Comparison of ENCODE assay signal across 12 mouse cellular contexts in the genomic region with DNA sequence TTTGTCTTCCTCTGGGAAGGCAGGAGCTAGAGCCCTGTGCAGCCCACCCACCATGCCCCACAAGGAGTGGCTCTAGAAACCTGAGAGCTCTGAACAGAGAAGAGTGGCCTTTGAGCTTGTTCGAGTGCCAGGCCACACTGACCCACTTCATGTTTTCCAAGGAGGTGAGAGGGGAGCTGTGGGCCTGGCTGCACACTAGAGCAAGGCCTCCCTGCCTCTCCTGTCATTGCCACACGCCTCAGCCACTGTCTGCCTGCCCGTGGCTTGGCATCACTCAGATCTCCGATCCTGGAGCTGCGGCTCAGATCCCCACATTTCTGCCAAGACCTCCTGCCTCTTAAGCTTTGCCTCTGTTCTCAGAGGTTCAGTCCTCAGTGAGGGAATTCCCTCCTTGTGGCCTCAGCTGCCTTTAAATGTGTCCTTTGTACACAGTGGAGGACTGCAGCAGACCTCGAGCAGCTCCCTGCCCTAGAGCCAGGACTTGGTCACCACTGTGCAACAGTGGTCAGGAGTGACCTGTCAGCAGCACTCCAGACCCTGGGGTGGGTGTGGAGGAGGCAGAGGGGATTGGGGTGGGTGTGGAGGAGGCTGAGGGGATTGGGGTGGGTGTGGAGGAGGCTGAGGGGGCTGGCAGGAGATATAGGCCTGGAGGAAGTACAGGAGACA.
DNase-seq lines count a peak whose midpoint lies in the region; ATAC-seq and TF ChIP-seq lines count a peak whose summit lies in the region.
"Had no signal": no experiment of that assay in that cellular context is flagged by ENCODE, and none has a peak within 500 bp of the region (broad histone marks: within the 10 kb centered on the region; RNA-seq: fewer than 3 reads in every experiment).

No protein-coding gene starts in this region.

- WGBS in heart, adult 2 months = 52% methylated on average over 6 of the region's 6 CpGs
- WGBS in midbrain, embryonic 10.5 days = 68% methylated on average over 6 of the region's 6 CpGs
- WGBS in midbrain, embryonic 15.5 days = 56% methylated on average over 6 of the region's 6 CpGs
- 61% methylated on average over 6 of the region's 6 CpGs for WGBS in intestine, embryonic 14.5 days
- 60% methylated on average over 6 of the region's 6 CpGs for WGBS in stomach, embryonic 14.5 days
- 48% methylated on average over 6 of the region's 6 CpGs for WGBS in forebrain, postnatal 0 days

- TF ChIP-seq POLR2A in heart, adult 2 months (IDR thresholded peaks at IDR 0.05; ENCODE audit: insufficient read depth, low read depth, low read length) = no peak

- H3K79me2 ChIP-seq in heart, adult 2 months (replicated peaks; ENCODE audit: control insufficient read depth, insufficient read depth, low read length) = no peaks in the 10 kb centered on the region

- H3K9me3 ChIP-seq in midbrain, embryonic 10.5 days (replicated peaks) = no peaks in the 10 kb centered on the region
- no peaks in the 10 kb centered on the region for H3K9me3 ChIP-seq in midbrain, embryonic 15.5 days
- H3K9me3 ChIP-seq in intestine, embryonic 14.5 days (ENCODE audit: control insufficient read depth, low read length) = no peaks in the 10 kb centered on the region
- H3K9me3 ChIP-seq in stomach, embryonic 14.5 days (ENCODE audit: control insufficient read depth, low read depth, low read length) = no peaks in the 10 kb centered on the region
- H3K9me3 ChIP-seq in forebrain, postnatal 0 days (ENCODE audit: low read length) = no peaks in the 10 kb centered on the region
- H3K9me3 ChIP-seq: kidney, embryonic 15.5 days; limb, embryonic 12.5 days; midbrain, embryonic 12.5 days had no signal

- H3K4me2 ChIP-seq in midbrain, embryonic 15.5 days = no peak overlapping the region
- H3K4me2 ChIP-seq in intestine, embryonic 14.5 days (ENCODE audit: low read length) = no peak overlapping the region
- no peak overlapping the region for H3K4me2 ChIP-seq in stomach, embryonic 14.5 days (replicated peaks; ENCODE audit: low read depth, low read length)
- no peak overlapping the region for H3K4me2 ChIP-seq in forebrain, postnatal 0 days (ENCODE audit: low read depth)
- H3K4me2 ChIP-seq: kidney, embryonic 15.5 days; limb, embryonic 12.5 days; midbrain, embryonic 12.5 days had no signal

- H3K27me3 ChIP-seq in heart, adult 2 months (ENCODE audit: control insufficient read depth, insufficient read depth, low read length) = no peaks in the 10 kb centered on the region
- H3K27me3 ChIP-seq in midbrain, embryonic 10.5 days (ENCODE audit: low read depth, poor library complexity, severe bottlenecking) = no peaks in the 10 kb centered on the region
- H3K27me3 ChIP-seq in midbrain, embryonic 15.5 days (replicated peaks) = no peaks in the 10 kb centered on the region
- H3K27me3 ChIP-seq in intestine, embryonic 14.5 days (replicated peaks; ENCODE audit: control insufficient read depth, insufficient read depth, low read length) = no peaks in the 10 kb centered on the region
- no peaks in the 10 kb centered on the region for H3K27me3 ChIP-seq in stomach, embryonic 14.5 days (ENCODE audit: control insufficient read depth, insufficient read depth, low read length)
- H3K27me3 ChIP-seq in forebrain, postnatal 0 days (ENCODE audit: insufficient read depth, low read length) = no peaks in the 10 kb centered on the region
- H3K27me3 ChIP-seq: kidney, embryonic 15.5 days; midbrain, embryonic 12.5 days had no signal

- peak overlapping the region; percentile 73 for H3K27ac ChIP-seq in heart, adult 2 months
- H3K27ac ChIP-seq in midbrain, embryonic 10.5 days (replicated peaks) = peak overlapping the region; percentile 2; the same call in 1 of the 2 replicates
- H3K27ac ChIP-seq in midbrain, embryonic 15.5 days = no peak overlapping the region
- H3K27ac ChIP-seq in intestine, embryonic 14.5 days (ENCODE audit: low read depth) = peak overlapping the region; percentile 5; the same call in 1 of the 2 replicates
- peak overlapping the region; percentile 87; the same call in 1 of the 2 replicates for H3K27ac ChIP-seq in stomach, embryonic 14.5 days (ENCODE audit: low read length)
- no peak overlapping the region for H3K27ac ChIP-seq in forebrain, postnatal 0 days (ENCODE audit: low read depth, low read length)
- H3K27ac ChIP-seq: kidney, embryonic 15.5 days; limb, embryonic 12.5 days; midbrain, embryonic 12.5 days had no signal

- H3K4me1 ChIP-seq in heart, adult 2 months (ENCODE audit: control insufficient read depth, insufficient read depth, low read length) = peaks cover 6% of the 10 kb centered on the region; the same call in 1 of the 2 replicates
- H3K4me1 ChIP-seq in midbrain, embryonic 10.5 days = peaks cover 35% of the 10 kb centered on the region
- H3K4me1 ChIP-seq in midbrain, embryonic 15.5 days = no peaks in the 10 kb centered on the region
- peaks cover 17% of the 10 kb centered on the region for H3K4me1 ChIP-seq in intestine, embryonic 14.5 days (replicated peaks; ENCODE audit: control insufficient read depth, insufficient read depth, low read length)
- H3K4me1 ChIP-seq in stomach, embryonic 14.5 days (ENCODE audit: control insufficient read depth, insufficient read depth, low read length) = peaks cover 17% of the 10 kb centered on the region
- peaks cover 14% of the 10 kb centered on the region for H3K4me1 ChIP-seq in forebrain, postnatal 0 days (ENCODE audit: insufficient read depth)

- no peak overlapping the region for H3K4me3 ChIP-seq in heart, adult 2 months
- H3K4me3 ChIP-seq in midbrain, embryonic 10.5 days = no peak overlapping the region
- H3K4me3 ChIP-seq in midbrain, embryonic 15.5 days = no peak overlapping the region
- H3K4me3 ChIP-seq in intestine, embryonic 14.5 days (ENCODE audit: low read depth, low read length) = no peak overlapping the region
- H3K4me3 ChIP-seq in stomach, embryonic 14.5 days (ENCODE audit: low read depth, low read length) = no peak overlapping the region
- H3K4me3 ChIP-seq in forebrain, postnatal 0 days (ENCODE audit: low read depth, low read length) = no peak overlapping the region
- H3K4me3 ChIP-seq: kidney, embryonic 15.5 days; limb, embryonic 12.5 days; midbrain, embryonic 12.5 days had no signal

- no peak for ATAC-seq in midbrain, embryonic 15.5 days (replicated peaks)
- ATAC-seq in intestine, embryonic 14.5 days (replicated peaks; ENCODE audit: low FRiP score, low TSS enrichment, low read depth) = no peak
- ATAC-seq in stomach, embryonic 14.5 days (ENCODE audit: insufficient number of reproducible peaks, insufficient read depth, low FRiP score, low read depth) = no peak
- no peak for ATAC-seq in forebrain, postnatal 0 days
- ATAC-seq: Patski had no signal

- no peak for DNase-seq in heart, adult 2 months
- no peak for DNase-seq in heart, adult 9 months (ENCODE audit: low spot score in 2 of 2)
- no peak for DNase-seq in midbrain, embryonic 10.5 days (ENCODE audit: low spot score)
- DNase-seq in intestine, embryonic 14.5 days (ENCODE audit: low spot score) = no peak
- DNase-seq in urinary bladder, postnatal 4 days (ENCODE audit: low spot score in 2 of 2) = no peak
- no peak for DNase-seq in forebrain, postnatal 0 days

- intact Hi-C loops in heart, adult 2 months (cut with DNase I) = no loop called here

- H3K9ac ChIP-seq in heart, adult 2 months (ENCODE audit: low read depth, low read length) = no peak overlapping the region
- H3K9ac ChIP-seq in midbrain, embryonic 15.5 days = no peak overlapping the region
- H3K9ac ChIP-seq in intestine, embryonic 14.5 days (ENCODE audit: low read length) = no peak overlapping the region
- H3K9ac ChIP-seq in stomach, embryonic 14.5 days (replicated peaks; ENCODE audit: low read depth, low read length) = no peak overlapping the region
- no peak overlapping the region for H3K9ac ChIP-seq in forebrain, postnatal 0 days
- H3K9ac ChIP-seq: kidney, embryonic 15.5 days; limb, embryonic 12.5 days; midbrain, embryonic 12.5 days had no signal

- TF ChIP-seq CTCF in heart, adult 2 months (IDR thresholded peaks at IDR 0.05) = no peak
- no peak for TF ChIP-seq CTCF in forebrain, postnatal 0 days (IDR thresholded peaks at IDR 0.05; ENCODE audit: low read depth)

- no peaks in the 10 kb centered on the region for H3K36me3 ChIP-seq in heart, adult 2 months (ENCODE audit: control insufficient read depth, insufficient read depth, low read length)
- no peaks in the 10 kb centered on the region for H3K36me3 ChIP-seq in midbrain, embryonic 10.5 days
- no peaks in the 10 kb centered on the region for H3K36me3 ChIP-seq in midbrain, embryonic 15.5 days (replicated peaks)
- H3K36me3 ChIP-seq in intestine, embryonic 14.5 days (ENCODE audit: control insufficient read depth, insufficient read depth, low read length) = no peaks in the 10 kb centered on the region
- H3K36me3 ChIP-seq in stomach, embryonic 14.5 days (ENCODE audit: control insufficient read depth, insufficient read depth, low read length) = no peaks in the 10 kb centered on the region
- H3K36me3 ChIP-seq in forebrain, postnatal 0 days (ENCODE audit: insufficient read depth) = no peaks in the 10 kb centered on the region
- H3K36me3 ChIP-seq: kidney, embryonic 15.5 days; limb, embryonic 12.5 days; midbrain, embryonic 12.5 days had no signal

- no peak for TF ChIP-seq EP300 in heart, adult 2 months (IDR thresholded peaks at IDR 0.05; ENCODE audit: insufficient read depth, low read depth, low read length)

Comparison
In these comparisons a context has a peak if more than half of its experiments do, and no peak if none do; other contexts are left out.
1. H3K27ac ChIP-seq: peak in heart, adult 2 months (single experiment), midbrain, embryonic 10.5 days (single experiment), intestine, embryonic 14.5 days (single experiment) and stomach, embryonic 14.5 days (single experiment); none in midbrain, embryonic 15.5 days (single experiment) and forebrain, postnatal 0 days (single experiment).